Mouse (Mus musculus): Measurements from ENCODE around the gene Birc3. TPM values are rescaled to one million over a fixed set of nuclear protein-coding genes. Genes with fewer than 3 reads are reported as not detected.
"Not testable (repeated sequence)": the region's sequence is repeated elsewhere in the genome, so short reads cannot be mapped to it uniquely, and the experiment has no call there.

The Birc3 gene
- polyA plus RNA-seq, 1 experiment from 2014 or later = 1.8 TPM

- WGBS = 88% methylated on average over 10 of the region's 10 CpGs
- Histone ChIP-seq H3K4me3 (ENCODE audit: low read length) (no peak overlapping the region), H3K4me1 (ENCODE audit: control insufficient read depth, insufficient read depth, low read depth, low read length) (peaks cover 6% of the 10 kb centered on the region), H3K9me3 (ENCODE audit: control insufficient read depth, low read length) (no peaks in the 10 kb centered on the region), H3K36me3 (ENCODE audit: control insufficient read depth, insufficient read depth, low read length) (no peaks in the 10 kb centered on the region), H3K27me3 (replicated peaks; ENCODE audit: control insufficient read depth, insufficient read depth, low read length) (no peaks in the 10 kb centered on the region), H3K27ac (ENCODE audit: low read depth, low read length) (no peak overlapping the region), H3K4me2 (ENCODE audit: low read length) (no peak overlapping the region), H3K9ac (ENCODE audit: low read depth, low read length) (no peak overlapping the region)
- no peak for ATAC-seq
These were observed 2.2 kb downstream of the Birc3 start for GRCm38 (mm10) chr9:7870556-7871315.

- Histone ChIP-seq H3K27me3 (replicated peaks; ENCODE audit: control insufficient read depth, insufficient read depth, low read length) (no peaks in the 10 kb centered on the region), H3K4me1 (ENCODE audit: control insufficient read depth, insufficient read depth, low read depth, low read length) (peaks cover 6% of the 10 kb centered on the region), H3K9me3 (ENCODE audit: control insufficient read depth, low read length) (no peaks in the 10 kb centered on the region), H3K4me2 (ENCODE audit: low read length) (no peak overlapping the region), H3K4me3 (ENCODE audit: low read length) (no peak overlapping the region), H3K36me3 (ENCODE audit: control insufficient read depth, insufficient read depth, low read length) (no peaks in the 10 kb centered on the region), H3K9ac (ENCODE audit: low read depth, low read length) (no peak overlapping the region), H3K27ac (ENCODE audit: low read depth, low read length) (no peak overlapping the region)
- WGBS = 92% methylated on average over 4 of the region's 4 CpGs
- ATAC-seq = no peak
These were observed 4.0 kb downstream of the Birc3 start for GRCm38 (mm10) chr9:7868838-7869491.

DNA sequence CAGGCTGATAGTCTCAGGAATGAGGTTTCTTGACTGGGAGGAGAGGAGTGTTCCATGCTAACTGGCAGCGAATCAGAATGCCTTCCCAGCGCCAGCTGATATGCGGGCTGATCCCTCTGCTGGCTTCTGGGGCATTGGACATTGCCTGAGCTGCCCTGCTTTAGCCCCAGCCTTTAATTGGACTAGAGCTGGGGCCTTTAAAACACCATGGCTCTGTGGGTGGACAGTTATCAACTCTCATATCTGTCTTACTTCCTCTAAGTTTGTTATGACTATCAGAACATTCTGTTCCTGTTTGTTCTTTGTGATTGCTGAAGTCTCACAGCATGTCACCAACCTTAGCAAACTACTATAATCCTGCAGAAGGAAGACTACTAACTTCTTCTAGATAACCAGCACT, 5.0 kb downstream of the Birc3 start:
- H3K4me3 ChIP-seq (ENCODE audit: low read length) = no peak overlapping the region
- peaks cover 5% of the 10 kb centered on the region for H3K4me1 ChIP-seq (ENCODE audit: control insufficient read depth, insufficient read depth, low read depth, low read length)
- no peaks in the 10 kb centered on the region for H3K9me3 ChIP-seq (ENCODE audit: control insufficient read depth, low read length)
- no peak overlapping the region for H3K9ac ChIP-seq (ENCODE audit: low read depth, low read length)
- H3K27me3 ChIP-seq (replicated peaks; ENCODE audit: control insufficient read depth, insufficient read depth, low read length) = no peaks in the 10 kb centered on the region
- no peaks in the 10 kb centered on the region for H3K36me3 ChIP-seq (ENCODE audit: control insufficient read depth, insufficient read depth, low read length)
- H3K4me2 ChIP-seq (ENCODE audit: low read length) = no peak overlapping the region
- 98% methylated on average over 3 of the region's 3 CpGs for WGBS
- H3K27ac ChIP-seq (ENCODE audit: low read depth, low read length) = no peak overlapping the region
- no peak for ATAC-seq

- not testable (repeated sequence) for H3K9me3 ChIP-seq (ENCODE audit: control insufficient read depth, low read length); H3K4me3 ChIP-seq (ENCODE audit: low read length); H3K36me3 ChIP-seq (ENCODE audit: control insufficient read depth, insufficient read depth, low read length); H3K4me2 ChIP-seq (ENCODE audit: low read length); H3K4me1 ChIP-seq (ENCODE audit: control insufficient read depth, insufficient read depth, low read depth, low read length); H3K9ac ChIP-seq (ENCODE audit: low read depth, low read length); ATAC-seq; H3K27ac ChIP-seq (ENCODE audit: low read depth, low read length); H3K27me3 ChIP-seq (replicated peaks; ENCODE audit: control insufficient read depth, insufficient read depth, low read length)
- 84% methylated on average over 2 of the region's 2 CpGs for WGBS
These were observed 6.0 kb downstream of the Birc3 start for GRCm38 (mm10) chr9:7866981-7867380.

- WGBS = 90% methylated on average over 5 of the region's 5 CpGs
- H3K27ac ChIP-seq (ENCODE audit: low read depth, low read length) = no peak overlapping the region
- no peaks in the 10 kb centered on the region for H3K36me3 ChIP-seq (ENCODE audit: control insufficient read depth, insufficient read depth, low read length)
- no peak overlapping the region for H3K4me3 ChIP-seq (ENCODE audit: low read length)
- no peaks in the 10 kb centered on the region for H3K9me3 ChIP-seq (ENCODE audit: control insufficient read depth, low read length)
- H3K9ac ChIP-seq (ENCODE audit: low read depth, low read length) = no peak overlapping the region
- H3K4me2 ChIP-seq (ENCODE audit: low read length) = no peak overlapping the region
- no peaks in the 10 kb centered on the region for H3K27me3 ChIP-seq (replicated peaks; ENCODE audit: control insufficient read depth, insufficient read depth, low read length)
- no peak for ATAC-seq
- H3K4me1 ChIP-seq (ENCODE audit: control insufficient read depth, insufficient read depth, low read depth, low read length) = no peaks in the 10 kb centered on the region
These were observed 12.0 kb downstream of the Birc3 start for GRCm38 (mm10) chr9:7860976-7861375.

- H3K36me3 ChIP-seq (ENCODE audit: control insufficient read depth, insufficient read depth, low read length) = no peaks in the 10 kb centered on the region
- H3K4me2 ChIP-seq (ENCODE audit: low read length) = no peak overlapping the region
- H3K9me3 ChIP-seq (ENCODE audit: control insufficient read depth, low read length) = no peaks in the 10 kb centered on the region
- whole genome bisulfite sequencing = 67% methylated on average over 3 of the region's 3 CpGs
- no peaks in the 10 kb centered on the region for H3K4me1 ChIP-seq (ENCODE audit: control insufficient read depth, insufficient read depth, low read depth, low read length)
- ATAC-seq = no peak
- no peaks in the 10 kb centered on the region for H3K27me3 ChIP-seq (replicated peaks; ENCODE audit: control insufficient read depth, insufficient read depth, low read length)
- no peak overlapping the region for H3K4me3 ChIP-seq (ENCODE audit: low read length)
- no peak overlapping the region for H3K27ac ChIP-seq (ENCODE audit: low read depth, low read length)
- H3K9ac ChIP-seq (ENCODE audit: low read depth, low read length) = no peak overlapping the region
These were observed 17.1 kb downstream of the Birc3 start for GRCm38 (mm10) chr9:7855912-7856311.

GRCm38 (mm10) chr9:7855374-7855773, 17.6 kb downstream of the Birc3 start:
- 17% methylated on average over 1 of the region's 1 CpGs for WGBS
- ATAC-seq = peak; percentile 42; the same call in 1 of the 2 replicates
- Histone ChIP-seq H3K4me1 (ENCODE audit: control insufficient read depth, insufficient read depth, low read depth, low read length) (no peaks in the 10 kb centered on the region), H3K36me3 (ENCODE audit: control insufficient read depth, insufficient read depth, low read length) (no peaks in the 10 kb centered on the region), H3K9me3 (ENCODE audit: control insufficient read depth, low read length) (no peaks in the 10 kb centered on the region), H3K4me2 (ENCODE audit: low read length) (no peak overlapping the region), H3K9ac (ENCODE audit: low read depth, low read length) (no peak overlapping the region), H3K4me3 (ENCODE audit: low read length) (no peak overlapping the region), H3K27me3 (replicated peaks; ENCODE audit: control insufficient read depth, insufficient read depth, low read length) (no peaks in the 10 kb centered on the region), H3K27ac (ENCODE audit: low read depth, low read length) (no peak overlapping the region)

DNA sequence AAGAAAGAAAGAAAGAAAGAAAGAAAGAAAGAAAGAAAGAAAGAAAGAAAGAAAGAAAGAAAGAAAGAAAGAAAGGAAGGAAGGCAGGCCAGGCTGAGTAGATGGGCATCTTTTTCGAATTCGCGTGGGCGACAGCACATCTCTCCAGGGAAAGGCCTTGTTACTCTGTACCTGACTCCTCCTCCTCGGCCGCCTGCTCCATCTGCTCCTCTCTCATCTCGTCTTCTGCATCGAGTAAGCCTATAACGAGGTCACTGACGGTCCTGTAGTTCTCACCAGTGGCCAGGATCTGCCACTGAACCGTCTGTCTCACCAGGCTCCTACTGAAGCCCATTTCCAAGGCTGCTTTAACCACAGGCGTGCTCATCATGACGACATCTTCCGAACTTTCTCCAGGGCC, 18.8 kb downstream of the Birc3 start:
- H3K27me3 ChIP-seq (replicated peaks; ENCODE audit: control insufficient read depth, insufficient read depth, low read length); ATAC-seq: not testable (repeated sequence)
- WGBS = 75% methylated on average over 14 of the region's 14 CpGs

DNA sequence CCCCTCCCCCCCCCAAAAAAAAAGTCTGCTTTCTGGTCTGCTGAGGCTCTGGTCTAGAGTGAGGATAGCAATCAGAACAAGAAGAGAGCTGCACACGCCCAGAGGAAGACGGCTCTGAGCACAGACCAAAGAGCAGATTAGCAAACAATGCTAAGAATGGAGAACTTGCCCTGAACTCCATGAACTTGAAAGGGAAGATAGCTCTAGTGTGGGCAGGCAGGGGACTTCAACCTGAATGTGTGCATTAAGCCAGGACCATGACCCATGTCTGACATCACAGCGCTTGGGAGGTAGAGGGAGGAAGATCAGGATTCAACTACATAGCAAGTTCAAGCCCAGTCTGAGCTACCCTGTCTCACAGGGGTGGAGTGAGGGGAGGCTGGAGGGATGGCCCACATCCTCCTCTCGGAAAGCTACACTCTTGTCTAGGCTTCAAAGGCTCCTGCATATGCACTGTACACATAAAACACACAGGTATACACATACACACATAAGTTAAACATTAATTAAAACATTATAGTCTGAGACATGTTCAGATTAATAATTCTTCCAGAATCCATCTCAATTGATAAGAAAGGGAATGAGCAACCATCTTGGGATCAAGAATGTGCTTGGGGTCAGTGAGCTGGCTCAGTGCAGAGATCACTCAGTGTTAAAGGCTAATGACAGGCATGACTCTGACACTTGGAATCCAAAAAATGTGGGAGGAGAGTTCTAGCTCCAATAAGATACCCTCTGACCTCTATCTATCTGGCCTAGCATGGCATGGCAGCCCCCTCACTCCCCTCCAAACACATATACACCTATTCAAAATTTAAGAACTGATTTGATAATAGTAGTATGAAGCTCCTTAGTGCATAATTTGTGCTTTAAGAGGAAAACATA, 20.4 kb downstream of the Birc3 start:
- Histone ChIP-seq H3K4me1 (ENCODE audit: control insufficient read depth, insufficient read depth, low read depth, low read length) (no peaks in the 10 kb centered on the region), H3K4me3 (ENCODE audit: low read length) (no peak overlapping the region), H3K27me3 (replicated peaks; ENCODE audit: control insufficient read depth, insufficient read depth, low read length) (no peaks in the 10 kb centered on the region), H3K9ac (ENCODE audit: low read depth, low read length) (no peak overlapping the region), H3K27ac (ENCODE audit: low read depth, low read length) (no peak overlapping the region), H3K36me3 (ENCODE audit: control insufficient read depth, insufficient read depth, low read length) (no peaks in the 10 kb centered on the region), H3K4me2 (ENCODE audit: low read length) (no peak overlapping the region), H3K9me3 (ENCODE audit: control insufficient read depth, low read length) (no peaks in the 10 kb centered on the region)
- no peak for ATAC-seq
- 86% methylated on average over 4 of the region's 4 CpGs for WGBS

More for the DNA sequence above, 18.8 kb downstream of the Birc3 start:
- H3K4me1 ChIP-seq (ENCODE audit: control insufficient read depth, insufficient read depth, low read depth, low read length); H3K36me3 ChIP-seq (ENCODE audit: control insufficient read depth, insufficient read depth, low read length); H3K4me3 ChIP-seq (ENCODE audit: low read length); H3K27ac ChIP-seq (ENCODE audit: low read depth, low read length); H3K4me2 ChIP-seq (ENCODE audit: low read length); H3K9me3 ChIP-seq (ENCODE audit: control insufficient read depth, low read length); H3K9ac ChIP-seq (ENCODE audit: low read depth, low read length): not testable (repeated sequence)

Data from hindbrain, embryonic 16.5 days (tissue).